Mouse (Mus musculus) MEL (cell line): ENCODE measurements around the gene Edem3. TPM values are rescaled to one million over a fixed set of nuclear protein-coding genes. Genes with fewer than 3 reads are reported as not detected.

Source experiments
- DNase-seq: peaks from one replicate; pipeline ENCODE4 v3.0.0; 2011; ENCODE audit warnings: low read depth, low spot score
- H3K27ac ChIP-seq: 2 replicates; pipeline ENCODE4 v1.5.1; 2012; ENCODE audit warnings: low read depth, mild to moderate bottlenecking, control low read depth, low read length, moderate library complexity; ENCODE audit not compliant: control insufficient read depth
- H3K27me3 ChIP-seq, 2 experiments: fragments of 150-350 bp in 1 of 2; sonication (generic) in 1 of 2; 2 replicates each; pipeline ENCODE4 v1.6.1; 2012; ENCODE audit warnings: low read length in 2 of 2, mild to moderate bottlenecking in 2 of 2, improper control_type of control experiment in 1 of 2, moderate library complexity in 1 of 2; ENCODE audit not compliant: insufficient read depth in 2 of 2, control insufficient read depth in 1 of 2
- H3K36me3 ChIP-seq, 2 experiments: 2 replicates each; pipeline ENCODE4 v1.6.1; 2012 to 2014; ENCODE audit warnings: low read length in 2 of 2, improper control_type of control experiment in 1 of 2, inconsistent platforms in 1 of 2, mild to moderate bottlenecking in 1 of 2; ENCODE audit not compliant: insufficient read depth in 2 of 2, control insufficient read depth in 1 of 2
- H3K4me1 ChIP-seq, 2 experiments: fragments of 150-350 bp in 1 of 2; sonication (generic) in 1 of 2; 2 replicates each; pipeline ENCODE4 v1.6.1; 2012; ENCODE audit warnings: low read length in 2 of 2, improper control_type of control experiment in 1 of 2, mild to moderate bottlenecking in 1 of 2; ENCODE audit not compliant: insufficient read depth in 2 of 2, control insufficient read depth in 1 of 2
- H3K4me3 ChIP-seq, 2 experiments: fragments of 150-350 bp in 1 of 2; sonication (generic) in 1 of 2; 2 replicates each; pipeline ENCODE4 v1.5.1; 2012; ENCODE audit warnings: low read depth in 2 of 2, low read length in 2 of 2, mild to moderate bottlenecking in 2 of 2, moderate library complexity in 2 of 2, control low read depth in 1 of 2, improper control_type of control experiment in 1 of 2; ENCODE audit not compliant: control insufficient read depth in 1 of 2, insufficient read depth in 1 of 2
- H3K79me2 ChIP-seq: 2 replicates; pipeline ENCODE4 v1.6.1; 2012; ENCODE audit warnings: mild to moderate bottlenecking, low read length, moderate library complexity; ENCODE audit not compliant: control insufficient read depth, poor library complexity, insufficient read depth
- H3K9ac ChIP-seq: 2 replicates; pipeline ENCODE4 v1.6.1; 2012; ENCODE audit warnings: low read depth, mild to moderate bottlenecking, control low read depth, low read length, moderate library complexity; ENCODE audit not compliant: control insufficient read depth, poor library complexity, severe bottlenecking
- H3K9me3 ChIP-seq: fragments of 150-350 bp; sonication (generic); replicated peaks from 2 replicates; pipeline ENCODE4 v1.6.1; 2012; ENCODE audit warnings: mild to moderate bottlenecking, low read length, improper control_type of control experiment, moderate library complexity; ENCODE audit not compliant: insufficient read depth
- CHD1 ChIP-seq: IDR thresholded peaks from 2 replicates; pipeline ENCODE4 v1.6.1; 2012; ENCODE audit warnings: low read depth, mild to moderate bottlenecking, inconsistent platforms, low read length, improper control_type of control experiment
- CHD2 ChIP-seq: IDR thresholded peaks from 2 replicates; pipeline ENCODE4 v1.6.1; 2011; ENCODE audit warnings: low read length, improper control_type of control experiment
- EP300 ChIP-seq, 2 experiments: IDR thresholded peaks; 2 replicates each; pipeline ENCODE4 v1.6.1; 2011; ENCODE audit warnings: improper control_type of control experiment in 2 of 2, low read length in 2 of 2, low read depth in 1 of 2, mild to moderate bottlenecking in 1 of 2
- GABPA ChIP-seq: IDR thresholded peaks from 2 replicates; pipeline ENCODE4 v1.6.1; 2012; ENCODE audit warnings: low read depth, mild to moderate bottlenecking, inconsistent platforms, low read length, improper control_type of control experiment, moderate library complexity
- GATA1 ChIP-seq: IDR thresholded peaks from 2 replicates; pipeline ENCODE4 v1.6.1; 2011; ENCODE audit warnings: low read depth, low read length, improper control_type of control experiment
- KAT2A ChIP-seq: conservative IDR thresholded peaks from 2 replicates; pipeline ENCODE4 v1.6.1; 2012; ENCODE audit warnings: low read depth, low read length, improper control_type of control experiment, inconsistent platforms
- MAX ChIP-seq: IDR thresholded peaks from 2 replicates; pipeline ENCODE4 v1.6.1; 2011; ENCODE audit warnings: low read length, improper control_type of control experiment
- MAZ ChIP-seq: IDR thresholded peaks from 2 replicates; pipeline ENCODE4 v1.6.1; 2012; ENCODE audit warnings: low read depth, mild to moderate bottlenecking, inconsistent platforms, low read length, improper control_type of control experiment
- MEF2A ChIP-seq: IDR thresholded peaks from 2 replicates; pipeline ENCODE4 v1.6.1; 2014; ENCODE audit warnings: low read depth, mild to moderate bottlenecking, inconsistent platforms, low read length, improper control_type of control experiment; ENCODE audit not compliant: poor library complexity, insufficient replicate concordance, severe bottlenecking; ENCODE audit errors: extremely low read depth
- MYB ChIP-seq: IDR thresholded peaks from 2 replicates; pipeline ENCODE4 v1.6.1; 2011; ENCODE audit warnings: mild to moderate bottlenecking, low read depth, low read length, improper control_type of control experiment
- MYC ChIP-seq: IDR thresholded peaks from 2 replicates; pipeline ENCODE4 v1.6.1; 2011; ENCODE audit warnings: low read depth, mild to moderate bottlenecking, low read length, improper control_type of control experiment, moderate library complexity
- NELFE ChIP-seq: IDR thresholded peaks from 2 replicates; pipeline ENCODE4 v1.6.1; 2011; ENCODE audit warnings: low read depth, low read length, improper control_type of control experiment
- NRF1 ChIP-seq: IDR thresholded peaks from 2 replicates; pipeline ENCODE4 v1.6.1; 2014; ENCODE audit warnings: low read depth, mild to moderate bottlenecking, inconsistent platforms, low read length, improper control_type of control experiment, moderate library complexity; ENCODE audit not compliant: poor library complexity, insufficient read depth, severe bottlenecking
- RAD21 ChIP-seq: IDR thresholded peaks from 2 replicates; pipeline ENCODE4 v1.6.1; 2011; ENCODE audit warnings: mild to moderate bottlenecking, low read depth, low read length, improper control_type of control experiment
- RCOR1 ChIP-seq: IDR thresholded peaks from 2 replicates; pipeline ENCODE4 v1.6.1; 2012; ENCODE audit warnings: low read depth, mild to moderate bottlenecking, inconsistent platforms, low read length, improper control_type of control experiment
- SMC3 ChIP-seq: IDR thresholded peaks from 2 replicates; pipeline ENCODE4 v1.6.1; 2011; ENCODE audit warnings: low read depth, low read length, improper control_type of control experiment
- TAL1 ChIP-seq: IDR thresholded peaks from 2 replicates; pipeline ENCODE4 v1.6.1; 2012; ENCODE audit warnings: mild to moderate bottlenecking, inconsistent platforms, low read length, moderate library complexity, mixed read lengths
- TCF12 ChIP-seq: IDR thresholded peaks from 2 replicates; pipeline ENCODE4 v1.6.1; 2014; ENCODE audit warnings: low read depth, mild to moderate bottlenecking, inconsistent platforms, low read length, improper control_type of control experiment, moderate library complexity
- USF1 ChIP-seq: IDR thresholded peaks from 2 replicates; pipeline ENCODE4 v1.6.1; 2014; ENCODE audit warnings: low read depth, mild to moderate bottlenecking, inconsistent platforms, low read length, improper control_type of control experiment, moderate library complexity
- USF2 ChIP-seq, 2 experiments: IDR thresholded peaks; 2 replicates each; pipeline ENCODE4 v1.6.1; 2011 to 2012; ENCODE audit warnings: improper control_type of control experiment in 2 of 2, low read length in 2 of 2, borderline replicate concordance in 1 of 2, inconsistent platforms in 1 of 2, low read depth in 1 of 2, mild to moderate bottlenecking in 1 of 2; ENCODE audit not compliant: insufficient read depth in 1 of 2
- ZC3H11A ChIP-seq: IDR thresholded peaks from 2 replicates; pipeline ENCODE4 v1.6.1; 2012; ENCODE audit warnings: low read depth, mild to moderate bottlenecking, inconsistent platforms, low read length, improper control_type of control experiment
- ZMIZ1 ChIP-seq: IDR thresholded peaks from 2 replicates; pipeline ENCODE4 v1.6.1; 2012; ENCODE audit warnings: low read depth, mild to moderate bottlenecking, inconsistent platforms, low read length, improper control_type of control experiment, moderate library complexity
- ZNF384 ChIP-seq: IDR thresholded peaks from 2 replicates; pipeline ENCODE4 v1.6.1; 2012; ENCODE audit warnings: low read depth, mild to moderate bottlenecking, inconsistent platforms, low read length, improper control_type of control experiment
- polyA plus RNA-seq, 2 experiments: library from polyadenylated mRNA; stranded (reverse) in 1 of 2; unstranded in 1 of 2; fragments of >175 nt in 1 of 2; fragments of >200 nt in 1 of 2; gene quantifications; 2 replicates each; pipeline versions ENCODE4 v1.2.1 to v1.2.4; 2012; ENCODE audit warnings: low replicate concordance in 2 of 2, low read depth in 1 of 2; ENCODE audit not compliant: insufficient read length in 2 of 2, insufficient read depth in 1 of 2, missing spikeins in 1 of 2
- total RNA-seq: library from RNA; depleted of rRNA; stranded (reverse); fragments of 300-350 nt; gene quantifications from 2 replicates; pipeline ENCODE4 v1.2.3, GENCODE M21; 2012

The Edem3 gene
- total and polyA plus RNA-seq, 3 experiments = 11.6 to 15.6 TPM; not detected in 1

DNA sequence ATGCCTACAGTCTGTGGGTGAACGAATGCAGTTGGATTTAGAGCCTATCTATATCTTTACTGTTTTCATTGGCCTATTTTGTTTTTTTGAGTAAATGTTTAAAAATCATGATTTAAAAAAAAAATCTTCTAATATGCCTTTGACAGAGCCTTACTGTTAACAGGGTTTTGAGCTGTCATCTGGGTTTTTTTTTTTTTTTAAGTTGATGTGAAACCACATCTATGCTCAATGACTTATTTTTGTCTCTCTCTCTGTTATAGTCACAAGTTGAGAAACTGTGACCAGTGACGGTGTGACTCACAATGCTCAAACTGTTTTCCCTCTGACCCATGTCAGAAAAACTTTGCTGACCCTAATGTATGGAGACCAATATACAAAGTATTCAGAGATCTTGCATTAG, 28.2 kb downstream of the Edem3 start:
- H3K4me3 ChIP-seq = no peak overlapping the region
- TF ChIP-seq TCF12 (no peak), ZNF384 (no peak), SMC3 (no peak), ZMIZ1 (no peak), MEF2A (no peak), RCOR1 (no peak), RAD21 (no peak), NELFE (no peak), MAX (no peak), MYC (no peak), KAT2A (no peak), MYB (no peak), CHD1 (no peak), TAL1 (no peak), GATA1 (no peak), USF2 (IDR thresholded peaks at IDR 0.05; ENCODE audit: borderline replicate concordance in 1 of 2, insufficient read depth in 1 of 2, low read depth in 1 of 2, low read length in 2 of 2) (no peak), NRF1 (no peak), ZC3H11A (no peak), CHD2 (no peak)
- no peaks in the 10 kb centered on the region for H3K79me2 ChIP-seq
- no peak for DNase-seq
- H3K27ac ChIP-seq = no peak overlapping the region
- no peaks in the 10 kb centered on the region for H3K9me3 ChIP-seq
- peaks cover 9 to 12% of the 10 kb centered on the region in 2 experiments for H3K36me3 ChIP-seq
- peaks cover 2 to 3% of the 10 kb centered on the region in 2 experiments; a peak in 2 of 4 replicates for H3K4me1 ChIP-seq
- no peak overlapping the region for H3K9ac ChIP-seq
- H3K27me3 ChIP-seq = no peaks in the 10 kb centered on the region

DNA sequence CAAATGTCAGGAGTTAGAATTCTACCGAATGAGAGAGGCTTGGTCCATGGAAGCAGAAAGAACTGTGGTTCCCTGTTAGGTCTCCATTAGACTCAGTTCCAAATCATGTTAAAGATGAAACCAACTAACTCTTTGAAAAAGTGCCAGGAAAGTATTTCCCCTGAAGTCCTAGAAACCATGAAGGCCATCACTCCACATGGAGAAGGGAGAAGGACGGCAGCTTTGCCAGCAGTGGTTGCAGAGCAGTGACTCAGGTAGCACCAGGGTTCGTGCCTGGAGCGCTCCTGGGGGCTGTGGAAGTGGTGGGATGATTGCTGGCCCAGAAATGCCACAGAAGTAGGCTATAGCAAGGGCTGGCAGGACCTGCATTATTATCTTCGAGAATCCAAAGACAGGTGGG, 31.2 kb downstream of the Edem3 start:
- TF ChIP-seq GABPA = no peak
- no peak for TF ChIP-seq ZNF384
- TF ChIP-seq CHD2 = no peak
- TF ChIP-seq MYC = no peak
- TF ChIP-seq EP300 (IDR thresholded peaks at IDR 0.05; ENCODE audit: low read depth in 1 of 2, low read length in 2 of 2) = no peak
- TF ChIP-seq MAZ = no peak
- no peak for TF ChIP-seq USF1

More for the DNA sequence above, 31.2 kb downstream of the Edem3 start:
- Histone ChIP-seq H3K36me3 (peaks cover 0 to 13% of the 10 kb centered on the region in 2 experiments; a peak in 2 of 4 replicates), H3K9me3 (no peaks in the 10 kb centered on the region), H3K4me3 (no peak overlapping the region), H3K79me2 (no peaks in the 10 kb centered on the region), H3K27ac (no peak overlapping the region), H3K9ac (no peak overlapping the region), H3K4me1 (no peaks in the 10 kb centered on the region), H3K27me3 (no peaks in the 10 kb centered on the region)
- DNase-seq = no peak
